Mouse (Mus musculus): ENCODE measurements around the gene Msl2. TPM values are rescaled to one million over a fixed set of nuclear protein-coding genes. Genes with fewer than 3 reads are reported as not detected.

Gene Msl2
- polyA plus RNA-seq, 1 experiment: 31.7 TPM

GRCm38 (mm10) chr9:101075694-101076093 lies 1.8 kb downstream of the Msl2 start:
- under 1% methylated on average over 8 of the region's 8 CpGs for WGBS
- H3K4me1 ChIP-seq (ENCODE audit: control insufficient read depth, insufficient read depth, low read length): peaks cover 6% of the 10 kb centered on the region
- no peak for TF ChIP-seq CTCF (IDR thresholded peaks at IDR 0.05; ENCODE audit: borderline replicate concordance, insufficient read depth, low read depth, low read length)
- H3K4me3 ChIP-seq (replicated peaks; ENCODE audit: insufficient read depth, low read depth, low read length): peak overlapping the region; percentile 71
- H3K27ac ChIP-seq (ENCODE audit: insufficient read depth, low read length): no peak overlapping the region
- no peak for DNase-seq
- H3K27me3 ChIP-seq (ENCODE audit: control insufficient read depth, insufficient read depth, low read length): no peaks in the 10 kb centered on the region

GRCm38 (mm10) chr9:101076095-101076875 lies 2.4 kb downstream of the Msl2 start:
- Histone ChIP-seq H3K4me3 (replicated peaks; ENCODE audit: insufficient read depth, low read depth, low read length) (peak overlapping the region; percentile 71), H3K27ac (ENCODE audit: insufficient read depth, low read length) (no peak overlapping the region), H3K4me1 (ENCODE audit: control insufficient read depth, insufficient read depth, low read length) (peaks cover 10% of the 10 kb centered on the region), H3K27me3 (ENCODE audit: control insufficient read depth, insufficient read depth, low read length) (no peaks in the 10 kb centered on the region)
- peak in 1 of 2 experiments; percentile 24 for DNase-seq
- whole genome bisulfite sequencing: under 1% methylated on average over 18 of the region's 18 CpGs
- no peak for TF ChIP-seq CTCF (IDR thresholded peaks at IDR 0.05; ENCODE audit: borderline replicate concordance, insufficient read depth, low read depth, low read length)
- TF ChIP-seq POLR2A (IDR thresholded peaks at IDR 0.05; ENCODE audit: borderline replicate concordance, insufficient read depth, low read length): no peak

GRCm38 (mm10) chr9:101077486-101077885 lies 3.6 kb downstream of the Msl2 start:
- Histone ChIP-seq H3K27me3 (ENCODE audit: control insufficient read depth, insufficient read depth, low read length) (no peaks in the 10 kb centered on the region), H3K27ac (ENCODE audit: insufficient read depth, low read length) (no peak overlapping the region), H3K4me3 (replicated peaks; ENCODE audit: insufficient read depth, low read depth, low read length) (peak overlapping the region; percentile 71), H3K4me1 (ENCODE audit: control insufficient read depth, insufficient read depth, low read length) (peaks cover 11% of the 10 kb centered on the region)
- TF ChIP-seq CTCF (IDR thresholded peaks at IDR 0.05; ENCODE audit: borderline replicate concordance, insufficient read depth, low read depth, low read length) (no peak), POLR2A (IDR thresholded peaks at IDR 0.05; ENCODE audit: borderline replicate concordance, insufficient read depth, low read length) (no peak)
- no peak for DNase-seq

- H3K27me3 ChIP-seq (ENCODE audit: control insufficient read depth, insufficient read depth, low read length): no peaks in the 10 kb centered on the region
- DNase-seq: no peak
- TF ChIP-seq POLR2A (IDR thresholded peaks at IDR 0.05; ENCODE audit: borderline replicate concordance, insufficient read depth, low read length) (no peak), CTCF (IDR thresholded peaks at IDR 0.05; ENCODE audit: borderline replicate concordance, insufficient read depth, low read depth, low read length) (no peak)
- H3K4me1 ChIP-seq (ENCODE audit: control insufficient read depth, insufficient read depth, low read length): peaks cover 11% of the 10 kb centered on the region
- no peak overlapping the region for H3K27ac ChIP-seq (ENCODE audit: insufficient read depth, low read length)
- WGBS: 5% methylated on average over 4 of the region's 4 CpGs
- H3K4me3 ChIP-seq (replicated peaks; ENCODE audit: insufficient read depth, low read depth, low read length): peak overlapping the region; percentile 54
Observed at GRCm38 (mm10) chr9:101078579-101078978, 4.7 kb downstream of the Msl2 start.

- TF ChIP-seq POLR2A (IDR thresholded peaks at IDR 0.05; ENCODE audit: borderline replicate concordance, insufficient read depth, low read length): no peak
- TF ChIP-seq CTCF (IDR thresholded peaks at IDR 0.05; ENCODE audit: borderline replicate concordance, insufficient read depth, low read depth, low read length): no peak
- no peaks in the 10 kb centered on the region for H3K27me3 ChIP-seq (ENCODE audit: control insufficient read depth, insufficient read depth, low read length)
- peaks cover 11% of the 10 kb centered on the region for H3K4me1 ChIP-seq (ENCODE audit: control insufficient read depth, insufficient read depth, low read length)
- 11% methylated on average over 3 of the region's 3 CpGs for WGBS
- no peak for DNase-seq
- no peak overlapping the region for H3K27ac ChIP-seq (ENCODE audit: insufficient read depth, low read length)
- peak overlapping the region; percentile 1 for H3K4me3 ChIP-seq (replicated peaks; ENCODE audit: insufficient read depth, low read depth, low read length)
Observed at GRCm38 (mm10) chr9:101080046-101080685, 6.3 kb downstream of the Msl2 start.

- H3K4me1 ChIP-seq (ENCODE audit: control insufficient read depth, insufficient read depth, low read length): peaks cover 8% of the 10 kb centered on the region
- H3K27ac ChIP-seq (ENCODE audit: insufficient read depth, low read length): no peak overlapping the region
- DNase-seq: peak in 1 of 2 experiments; percentile 34
- WGBS: 20% methylated on average over 3 of the region's 3 CpGs
- no peak for TF ChIP-seq POLR2A (IDR thresholded peaks at IDR 0.05; ENCODE audit: borderline replicate concordance, insufficient read depth, low read length)
- no peak for TF ChIP-seq CTCF (IDR thresholded peaks at IDR 0.05; ENCODE audit: borderline replicate concordance, insufficient read depth, low read depth, low read length)
- no peaks in the 10 kb centered on the region for H3K27me3 ChIP-seq (ENCODE audit: control insufficient read depth, insufficient read depth, low read length)
- H3K4me3 ChIP-seq (replicated peaks; ENCODE audit: insufficient read depth, low read depth, low read length): no peak overlapping the region
Observed at GRCm38 (mm10) chr9:101083728-101084127, 9.8 kb downstream of the Msl2 start.

- Histone ChIP-seq H3K27ac (ENCODE audit: insufficient read depth, low read length) (no peak overlapping the region), H3K27me3 (ENCODE audit: control insufficient read depth, insufficient read depth, low read length) (no peaks in the 10 kb centered on the region), H3K4me3 (replicated peaks; ENCODE audit: insufficient read depth, low read depth, low read length) (no peak overlapping the region), H3K4me1 (ENCODE audit: control insufficient read depth, insufficient read depth, low read length) (peaks cover 6% of the 10 kb centered on the region)
- WGBS: 85% methylated on average over 4 of the region's 4 CpGs
- no peak for DNase-seq
- no peak for TF ChIP-seq POLR2A (IDR thresholded peaks at IDR 0.05; ENCODE audit: borderline replicate concordance, insufficient read depth, low read length)
- TF ChIP-seq CTCF (IDR thresholded peaks at IDR 0.05; ENCODE audit: borderline replicate concordance, insufficient read depth, low read depth, low read length): no peak
Observed at GRCm38 (mm10) chr9:101095425-101095824, 21.5 kb downstream of the Msl2 start.

GRCm38 (mm10) chr9:101096461-101096860 lies 22.6 kb downstream of the Msl2 start:
- peaks cover 6% of the 10 kb centered on the region for H3K4me1 ChIP-seq (ENCODE audit: control insufficient read depth, insufficient read depth, low read length)
- H3K27me3 ChIP-seq (ENCODE audit: control insufficient read depth, insufficient read depth, low read length): no peaks in the 10 kb centered on the region
- no peak for DNase-seq
- H3K27ac ChIP-seq (ENCODE audit: insufficient read depth, low read length): no peak overlapping the region
- TF ChIP-seq POLR2A (IDR thresholded peaks at IDR 0.05; ENCODE audit: borderline replicate concordance, insufficient read depth, low read length) (no peak), CTCF (IDR thresholded peaks at IDR 0.05; ENCODE audit: borderline replicate concordance, insufficient read depth, low read depth, low read length) (no peak)
- WGBS: 81% methylated on average over 3 of the region's 3 CpGs
- H3K4me3 ChIP-seq (replicated peaks; ENCODE audit: insufficient read depth, low read depth, low read length): no peak overlapping the region
